Mouse (Mus musculus): ENCODE data around the gene Ccl12. TPM values are rescaled to one million over a fixed set of nuclear protein-coding genes. Genes with fewer than 3 reads are reported as not detected.

Ccl12 gene
- polyA plus RNA-seq (2014; fragmentation: Illumina TruSeq; extraction: RNeasy Lipid Tissue Mini Kit (QIAGEN cat#74804); ENCODE audit: low read depth, low replicate concordance) = not detected

GRCm38 (mm10) chr11:82101529-82101928 is at the start of gene Ccl12:
Gene Ccl12 (plus strand): TSS chr11:82101845.

GRCm38 (mm10) chr11:82057646-82058045 is 44.0 kb upstream of the Ccl12 start, which contains the start of gene Ccl11:
Gene Ccl11 (plus strand): TSS chr11:82057823.

GRCm38 (mm10) chr11:82114885-82115284 is 13.2 kb downstream of the Ccl12 start, which contains the start of gene Ccl8:
Gene Ccl8 (plus strand): TSS chr11:82115185.

Other genes with a start within 250 kb of the Ccl12 start
- not detected for gene 5530401A14Rik, start 241.2 kb upstream of the Ccl12 start, polyA plus RNA-seq (2014; fragmentation: Illumina TruSeq; extraction: RNeasy Lipid Tissue Mini Kit (QIAGEN cat#74804); ENCODE audit: low read depth, low replicate concordance)
- not detected for gene Asic2, start 133.4 kb upstream of the Ccl12 start, polyA plus RNA-seq (2014; fragmentation: Illumina TruSeq; extraction: RNeasy Lipid Tissue Mini Kit (QIAGEN cat#74804); ENCODE audit: low read depth, low replicate concordance)
- gene Ccl2, start 66.3 kb upstream of the Ccl12 start, polyA plus RNA-seq (2014; fragmentation: Illumina TruSeq; extraction: RNeasy Lipid Tissue Mini Kit (QIAGEN cat#74804); ENCODE audit: low read depth, low replicate concordance) = 3.0 TPM
- gene Gm17268, start 63.3 kb upstream of the Ccl12 start, polyA plus RNA-seq (2014; fragmentation: Illumina TruSeq; extraction: RNeasy Lipid Tissue Mini Kit (QIAGEN cat#74804); ENCODE audit: low read depth, low replicate concordance) = not detected
- gene Ccl7, start 56.1 kb upstream of the Ccl12 start, polyA plus RNA-seq (2014; fragmentation: Illumina TruSeq; extraction: RNeasy Lipid Tissue Mini Kit (QIAGEN cat#74804); ENCODE audit: low read depth, low replicate concordance) = not detected
- 1.2 TPM for gene Ccl11, start 44.0 kb upstream of the Ccl12 start, polyA plus RNA-seq (2014; fragmentation: Illumina TruSeq; extraction: RNeasy Lipid Tissue Mini Kit (QIAGEN cat#74804); ENCODE audit: low read depth, low replicate concordance)
- not detected for gene Ccl8, start 13.3 kb downstream of the Ccl12 start, polyA plus RNA-seq (2014; fragmentation: Illumina TruSeq; extraction: RNeasy Lipid Tissue Mini Kit (QIAGEN cat#74804); ENCODE audit: low read depth, low replicate concordance)
- not detected for gene Ccl1, start 203.8 kb downstream of the Ccl12 start, polyA plus RNA-seq (2014; fragmentation: Illumina TruSeq; extraction: RNeasy Lipid Tissue Mini Kit (QIAGEN cat#74804); ENCODE audit: low read depth, low replicate concordance)